ENCODE assay signal across 17 mouse cellular contexts in genomic region chr11:4498774-4499173, GRCm38 (mm10). TPM values are rescaled to one million over a fixed set of nuclear protein-coding genes. Genes with fewer than 3 reads are reported as not detected.
DNase-seq lines count a peak whose midpoint lies in the region; ATAC-seq and TF ChIP-seq lines count a peak whose summit lies in the region.
"Had no signal": no experiment of that assay in that cellular context is flagged by ENCODE, and none has a peak within 500 bp of the region (broad histone marks: within the 10 kb centered on the region; RNA-seq: fewer than 3 reads in every experiment).

No protein-coding gene starts in this region.

- peaks cover 26% of the 10 kb centered on the region for H3K36me3 ChIP-seq in lung, embryonic 16.5 days (ENCODE audit: control insufficient read depth, insufficient read depth, low read length)

- H3K4me3 ChIP-seq in lung, embryonic 16.5 days (ENCODE audit: low read length) = no peak overlapping the region
- no peak overlapping the region for H3K4me3 ChIP-seq in lung, adult 2 months (replicated peaks; ENCODE audit: extremely low read depth, low read depth, low read length)
- H3K4me3 ChIP-seq: embryonic facial prominence, embryonic 10.5 days; forebrain, embryonic 13.5 days; heart, embryonic 12.5 days; hindbrain, embryonic 13.5 days had no signal

- H3K4me2 ChIP-seq in lung, embryonic 16.5 days (ENCODE audit: low read depth, low read length) = no peak overlapping the region
- H3K4me2 ChIP-seq: forebrain, embryonic 13.5 days; heart, embryonic 12.5 days; hindbrain, embryonic 13.5 days had no signal

- no peaks in the 10 kb centered on the region for H3K4me1 ChIP-seq in lung, embryonic 16.5 days (replicated peaks; ENCODE audit: control insufficient read depth, insufficient read depth, low read length)
- H3K4me1 ChIP-seq in lung, adult 2 months (ENCODE audit: control insufficient read depth, insufficient read depth, low read length) = peaks cover 4% of the 10 kb centered on the region
- H3K4me1 ChIP-seq: embryonic facial prominence, embryonic 10.5 days; heart, embryonic 12.5 days; hindbrain, embryonic 13.5 days had no signal

- H3K9me3 ChIP-seq in lung, embryonic 16.5 days (ENCODE audit: control insufficient read depth, low read length) = no peaks in the 10 kb centered on the region
- H3K9me3 ChIP-seq: embryonic facial prominence, embryonic 10.5 days; forebrain, embryonic 13.5 days; heart, embryonic 12.5 days; hindbrain, embryonic 13.5 days had no signal

- whole genome bisulfite sequencing in lung, embryonic 16.5 days = 68% methylated on average over 9 of the region's 9 CpGs
- WGBS in lung, adult 2 months = 78% methylated on average over 9 of the region's 9 CpGs

- H3K9ac ChIP-seq in lung, embryonic 16.5 days (ENCODE audit: low read length) = no peak overlapping the region
- H3K9ac ChIP-seq: forebrain, embryonic 13.5 days; forebrain, postnatal 0 days; heart, embryonic 12.5 days; hindbrain, embryonic 13.5 days had no signal

- TF ChIP-seq POLR2A in lung, adult 2 months (IDR thresholded peaks at IDR 0.05; ENCODE audit: borderline replicate concordance, extremely low read depth, low read depth, low read length) = no peak

- no peak for TF ChIP-seq CTCF in lung, adult 2 months (IDR thresholded peaks at IDR 0.05; ENCODE audit: insufficient read depth, low read length)

- ATAC-seq in lung, embryonic 16.5 days (ENCODE audit: low read depth) = peak; percentile 45
- ATAC-seq: forebrain, embryonic 13.5 days; forebrain, postnatal 0 days; hindbrain, postnatal 0 days had no signal

- no peaks in the 10 kb centered on the region for H3K27me3 ChIP-seq in lung, embryonic 16.5 days (ENCODE audit: control insufficient read depth, insufficient read depth, low read depth, low read length)
- H3K27me3 ChIP-seq: forebrain, embryonic 13.5 days; heart, embryonic 12.5 days; hindbrain, embryonic 13.5 days had no signal

- no peak for DNase-seq in lung, adult 2 months
- DNase-seq in CD4-positive helper T cell, adult 2 months (ENCODE audit: low read depth, low spot score) = peak; percentile 49
- peak; percentile 35 for DNase-seq in CD4-positive, CD25-positive, alpha-beta regulatory T cell, adult 2 months (ENCODE audit: low read depth, low spot score)
- DNase-seq in lung, postnatal 36 days = peak; percentile 15
- DNase-seq in right cerebral cortex, postnatal 4 days = no peak
- DNase-seq: adrenal gland, adult 2 months; adrenal gland, postnatal 25 days; cerebellum, adult 18-20 months; cerebellum, adult 9-11 months; forebrain, postnatal 0 days; gastrocnemius, postnatal 14 days had no signal

- H3K27ac ChIP-seq in lung, embryonic 16.5 days (ENCODE audit: low read length) = no peak overlapping the region
- H3K27ac ChIP-seq: embryonic facial prominence, embryonic 10.5 days; forebrain, embryonic 13.5 days; hindbrain, embryonic 13.5 days; hindbrain, postnatal 0 days had no signal

RNA-seq across cellular contexts. Expression of gene Hormad2, which starts 57.9 kb away (rescaled TPM):
- 0.28 and 0.35 TPM in 2 replicates for polyA plus RNA-seq in lung, embryonic 16.5 days (2015; fragmentation: Nextera tagmentation; extraction: Ambion mirVana)
- 0.06 TPM in 1 of 2 replicates, not detected in the other for polyA plus RNA-seq in lung, adult 2 months (2012; rRNA removed)
- polyA plus RNA-seq: adrenal gland, adult 2 months; forebrain, postnatal 0 days; hindbrain, embryonic 13.5 days; hindbrain, postnatal 0 days had no signal

Comparison
In these comparisons a context has a peak if more than half of its experiments do, and no peak if none do; other contexts are left out.
1. DNase-seq: peak in CD4-positive helper T cell, adult 2 months (single experiment), CD4-positive, CD25-positive, alpha-beta regulatory T cell, adult 2 months (single experiment) and lung, postnatal 36 days (single experiment); none in lung, adult 2 months (single experiment) and right cerebral cortex, postnatal 4 days (single experiment).